Mouse (Mus musculus): ENCODE results near the gene Uhrf1bp1. TPM values are rescaled to one million over a fixed set of nuclear protein-coding genes. Genes with fewer than 3 reads are reported as not detected.

Gene Uhrf1bp1
- polyA plus RNA-seq, 1 experiment from 2014 or later: 5.2 TPM

DNA sequence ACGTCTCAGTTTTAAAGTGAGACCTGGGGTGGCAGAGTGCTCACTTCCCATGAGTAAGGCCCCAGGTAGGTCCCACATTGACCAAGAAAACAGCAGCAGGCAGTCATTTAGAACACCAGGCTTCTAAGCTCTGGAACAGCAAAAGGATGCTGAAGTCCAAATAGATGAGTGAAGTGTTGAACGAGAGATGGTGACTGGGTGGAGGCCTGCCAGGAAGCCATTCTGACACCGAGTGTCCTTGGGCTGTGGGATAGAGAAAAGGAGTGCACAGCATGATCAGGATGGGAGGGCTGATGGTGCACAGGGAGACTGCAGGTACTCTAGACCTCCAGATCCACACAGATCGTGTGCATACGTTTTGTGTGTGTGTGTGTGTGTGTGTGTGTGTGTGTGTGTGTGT, 84.9 kb downstream of the Uhrf1bp1 start:
- Histone ChIP-seq H3K27ac (replicated peaks; ENCODE audit: low read depth, low read length) (no peak overlapping the region), H3K4me3 (ENCODE audit: low read depth, low read length) (no peak overlapping the region), H3K27me3 (ENCODE audit: control insufficient read depth, insufficient read depth, low read length) (no peaks in the 10 kb centered on the region), H3K36me3 (replicated peaks; ENCODE audit: control insufficient read depth, insufficient read depth, low read depth, low read length) (no peaks in the 10 kb centered on the region), H3K9me3 (replicated peaks; ENCODE audit: control insufficient read depth, low read length) (no peaks in the 10 kb centered on the region), H3K4me1 (ENCODE audit: control insufficient read depth, insufficient read depth, low read length) (peaks cover 3% of the 10 kb centered on the region; the same call in 1 of the 2 replicates), H3K4me2 (ENCODE audit: low read depth, low read length) (no peak overlapping the region), H3K9ac (replicated peaks; ENCODE audit: low read length) (no peak overlapping the region)
- WGBS: 81% methylated on average over 5 of the region's 5 CpGs
- ATAC-seq (replicated peaks; ENCODE audit: insufficient number of reproducible peaks, low FRiP score, low TSS enrichment, low read depth) (no peak), DNase-seq (ENCODE audit: low spot score) (no peak)

GRCm38 (mm10) chr17:27941698-27942097, 85.5 kb downstream of the Uhrf1bp1 start:
- Histone ChIP-seq H3K4me1 (ENCODE audit: control insufficient read depth, insufficient read depth, low read length) (peaks cover 4% of the 10 kb centered on the region; the same call in 1 of the 2 replicates), H3K36me3 (replicated peaks; ENCODE audit: control insufficient read depth, insufficient read depth, low read depth, low read length) (no peaks in the 10 kb centered on the region), H3K9me3 (replicated peaks; ENCODE audit: control insufficient read depth, low read length) (no peaks in the 10 kb centered on the region), H3K27ac (replicated peaks; ENCODE audit: low read depth, low read length) (no peak overlapping the region), H3K9ac (replicated peaks; ENCODE audit: low read length) (no peak overlapping the region; the same call in 1 of the 2 replicates), H3K4me3 (ENCODE audit: low read depth, low read length) (no peak overlapping the region), H3K27me3 (ENCODE audit: control insufficient read depth, insufficient read depth, low read length) (no peaks in the 10 kb centered on the region), H3K4me2 (ENCODE audit: low read depth, low read length) (no peak overlapping the region)
- DNase-seq (ENCODE audit: low spot score): no peak
- no peak for ATAC-seq (replicated peaks; ENCODE audit: insufficient number of reproducible peaks, low FRiP score, low TSS enrichment, low read depth)
- 70% methylated on average over 2 of the region's 2 CpGs for WGBS

GRCm38 (mm10) chr17:27942131-27942530, 85.9 kb downstream of the Uhrf1bp1 start:
- Histone ChIP-seq H3K4me1 (ENCODE audit: control insufficient read depth, insufficient read depth, low read length) (peaks cover 4% of the 10 kb centered on the region; the same call in 1 of the 2 replicates), H3K4me3 (ENCODE audit: low read depth, low read length) (no peak overlapping the region), H3K27me3 (ENCODE audit: control insufficient read depth, insufficient read depth, low read length) (no peaks in the 10 kb centered on the region), H3K9me3 (replicated peaks; ENCODE audit: control insufficient read depth, low read length) (no peaks in the 10 kb centered on the region), H3K9ac (replicated peaks; ENCODE audit: low read length) (no peak overlapping the region), H3K36me3 (replicated peaks; ENCODE audit: control insufficient read depth, insufficient read depth, low read depth, low read length) (no peaks in the 10 kb centered on the region), H3K4me2 (ENCODE audit: low read depth, low read length) (no peak overlapping the region), H3K27ac (replicated peaks; ENCODE audit: low read depth, low read length) (no peak overlapping the region)
- DNase-seq (ENCODE audit: low spot score) (no peak), ATAC-seq (replicated peaks; ENCODE audit: insufficient number of reproducible peaks, low FRiP score, low TSS enrichment, low read depth) (no peak)
- WGBS: 89% methylated on average over 4 of the region's 4 CpGs

DNA sequence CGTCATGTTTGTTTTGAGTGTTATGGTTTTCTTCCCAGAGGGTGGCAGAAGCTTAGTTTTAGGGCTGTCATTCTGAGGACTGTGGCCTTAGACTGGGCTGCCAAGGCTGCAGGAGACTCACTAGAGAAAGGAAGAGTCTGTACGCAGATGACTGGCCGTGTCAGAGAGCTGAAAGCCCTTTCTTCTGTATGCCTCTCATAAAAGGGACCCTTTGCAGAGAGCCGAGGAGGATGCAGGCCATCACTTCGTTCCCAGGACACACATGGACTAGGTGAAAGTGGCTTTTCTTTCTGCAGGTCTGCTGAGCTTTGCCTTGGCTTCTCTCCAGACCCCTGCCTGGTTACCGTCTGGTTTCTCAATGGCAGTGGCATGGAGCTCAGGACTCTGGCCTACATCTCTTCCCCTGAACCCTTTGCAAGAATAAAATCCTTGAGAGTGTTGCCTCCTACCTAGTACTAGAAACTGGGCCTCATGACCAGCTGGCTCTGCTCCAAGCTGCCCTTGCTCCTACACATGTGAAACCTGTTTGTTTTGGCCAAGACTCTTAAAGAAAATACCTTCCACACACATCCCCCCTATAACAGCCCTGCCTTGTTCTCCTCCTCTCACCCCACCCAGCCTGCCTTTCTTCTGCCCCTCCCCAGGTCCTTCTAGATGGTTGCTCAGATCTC, 89.4 kb downstream of the Uhrf1bp1 start:
- Histone ChIP-seq H3K4me1 (ENCODE audit: control insufficient read depth, insufficient read depth, low read length) (0 out of 2 replicates have a peak, but pooled peaks cover 4% of the 10 kb centered on the region), H3K27ac (replicated peaks; ENCODE audit: low read depth, low read length) (no peak overlapping the region), H3K9me3 (replicated peaks; ENCODE audit: control insufficient read depth, low read length) (no peaks in the 10 kb centered on the region), H3K4me2 (ENCODE audit: low read depth, low read length) (no peak overlapping the region), H3K36me3 (replicated peaks; ENCODE audit: control insufficient read depth, insufficient read depth, low read depth, low read length) (no peaks in the 10 kb centered on the region), H3K4me3 (ENCODE audit: low read depth, low read length) (no peak overlapping the region), H3K9ac (replicated peaks; ENCODE audit: low read length) (no peak overlapping the region), H3K27me3 (ENCODE audit: control insufficient read depth, insufficient read depth, low read length) (no peaks in the 10 kb centered on the region)
- ATAC-seq (replicated peaks; ENCODE audit: insufficient number of reproducible peaks, low FRiP score, low TSS enrichment, low read depth) (no peak), DNase-seq (ENCODE audit: low spot score) (no peak)
- 70% methylated on average over 6 of the region's 6 CpGs for WGBS

- no peak overlapping the region for H3K4me2 ChIP-seq (ENCODE audit: low read depth, low read length)
- 0 out of 2 replicates have a peak, but pooled peaks cover 4% of the 10 kb centered on the region for H3K4me1 ChIP-seq (ENCODE audit: control insufficient read depth, insufficient read depth, low read length)
- no peak overlapping the region for H3K4me3 ChIP-seq (ENCODE audit: low read depth, low read length)
- ATAC-seq (replicated peaks; ENCODE audit: insufficient number of reproducible peaks, low FRiP score, low TSS enrichment, low read depth) (no peak), DNase-seq (ENCODE audit: low spot score) (no peak)
- no peaks in the 10 kb centered on the region for H3K27me3 ChIP-seq (ENCODE audit: control insufficient read depth, insufficient read depth, low read length)
- H3K27ac ChIP-seq (replicated peaks; ENCODE audit: low read depth, low read length): no peak overlapping the region
- H3K9ac ChIP-seq (replicated peaks; ENCODE audit: low read length): no peak overlapping the region
- no peaks in the 10 kb centered on the region for H3K9me3 ChIP-seq (replicated peaks; ENCODE audit: control insufficient read depth, low read length)
- no peaks in the 10 kb centered on the region for H3K36me3 ChIP-seq (replicated peaks; ENCODE audit: control insufficient read depth, insufficient read depth, low read depth, low read length)
- 80% methylated on average over 8 of the region's 8 CpGs for WGBS
Observed at GRCm38 (mm10) chr17:27946371-27946770, 90.1 kb downstream of the Uhrf1bp1 start.

DNA sequence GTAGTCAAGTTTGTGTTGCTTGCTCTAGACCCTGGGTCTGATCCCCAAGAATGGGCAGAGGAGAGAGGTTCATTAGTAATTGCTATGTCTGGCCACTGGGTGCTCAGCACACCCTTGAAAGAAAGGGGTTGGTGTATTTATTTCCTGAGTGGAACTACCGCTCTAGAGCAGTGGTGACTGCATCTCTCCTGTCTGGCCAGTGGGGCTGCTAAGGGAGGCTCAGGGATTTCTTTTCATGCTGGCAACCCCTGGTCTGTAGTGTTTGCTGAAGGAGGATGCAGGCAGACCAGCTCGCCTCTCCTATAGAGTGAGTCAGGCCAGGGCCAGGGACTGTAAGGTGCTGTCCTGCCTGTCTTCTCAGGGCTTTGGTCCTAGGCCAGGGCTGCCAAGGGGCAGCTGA, 90.9 kb downstream of the Uhrf1bp1 start:
- DNase-seq (ENCODE audit: low spot score): no peak
- no peak overlapping the region for H3K27ac ChIP-seq (replicated peaks; ENCODE audit: low read depth, low read length)
- no peaks in the 10 kb centered on the region for H3K36me3 ChIP-seq (replicated peaks; ENCODE audit: control insufficient read depth, insufficient read depth, low read depth, low read length)
- no peaks in the 10 kb centered on the region for H3K27me3 ChIP-seq (ENCODE audit: control insufficient read depth, insufficient read depth, low read length)
- H3K9me3 ChIP-seq (replicated peaks; ENCODE audit: control insufficient read depth, low read length): no peaks in the 10 kb centered on the region
- no peak overlapping the region for H3K4me3 ChIP-seq (ENCODE audit: low read depth, low read length)
- H3K9ac ChIP-seq (replicated peaks; ENCODE audit: low read length): no peak overlapping the region
- H3K4me2 ChIP-seq (ENCODE audit: low read depth, low read length): no peak overlapping the region
- ATAC-seq (replicated peaks; ENCODE audit: insufficient number of reproducible peaks, low FRiP score, low TSS enrichment, low read depth): no peak
- 86% methylated on average over 2 of the region's 2 CpGs for WGBS
- H3K4me1 ChIP-seq (ENCODE audit: control insufficient read depth, insufficient read depth, low read length): 0 out of 2 replicates have a peak, but pooled peaks cover 4% of the 10 kb centered on the region

Other genes starting within 250 kb of the Uhrf1bp1 start
- 37.2 and 37.3 TPM in 2 replicates for gene Nudt3, start 232.9 kb upstream of the Uhrf1bp1 start, polyA plus RNA-seq (2014; fragmentation: Nextera tagmentation; extraction: Ambion mirVana)
- not detected in 2 replicates for gene RPS10-NUDT3, start 221.2 kb upstream of the Uhrf1bp1 start, polyA plus RNA-seq (2014; fragmentation: Nextera tagmentation; extraction: Ambion mirVana)
- gene Rps10, start 219.8 kb upstream of the Uhrf1bp1 start, polyA plus RNA-seq (2014; fragmentation: Nextera tagmentation; extraction: Ambion mirVana): 919 and 920 TPM in 2 replicates
- gene Pacsin1, start 200.9 kb upstream of the Uhrf1bp1 start, polyA plus RNA-seq (2014; fragmentation: Nextera tagmentation; extraction: Ambion mirVana): 4.7 and 6.4 TPM in 2 replicates
- gene Spdef, start 127.5 kb upstream of the Uhrf1bp1 start, polyA plus RNA-seq (2014; fragmentation: Nextera tagmentation; extraction: Ambion mirVana): 0.18 TPM in 1 of 2 replicates, not detected in the other
- gene D17Wsu92e, start 35.8 kb upstream of the Uhrf1bp1 start, polyA plus RNA-seq (2014; fragmentation: Nextera tagmentation; extraction: Ambion mirVana): 12.4 and 12.7 TPM in 2 replicates
- 355 and 368 TPM in 2 replicates for gene Snrpc, start 18.3 kb upstream of the Uhrf1bp1 start, polyA plus RNA-seq (2014; fragmentation: Nextera tagmentation; extraction: Ambion mirVana)
- 12.3 and 13.3 TPM in 2 replicates for gene Anks1, start 52.9 kb downstream of the Uhrf1bp1 start, polyA plus RNA-seq (2014; fragmentation: Nextera tagmentation; extraction: Ambion mirVana)
- 104 and 109 TPM in 2 replicates for gene Taf11, start 53.4 kb downstream of the Uhrf1bp1 start, polyA plus RNA-seq (2014; fragmentation: Nextera tagmentation; extraction: Ambion mirVana)
- 1.1 and 1.3 TPM in 2 replicates for gene Tcp11, start 224.2 kb downstream of the Uhrf1bp1 start, polyA plus RNA-seq (2014; fragmentation: Nextera tagmentation; extraction: Ambion mirVana)